Mouse (Mus musculus) C2C12 (cell line): ENCODE data around the gene Tiprl. TPM values are rescaled to one million over a fixed set of nuclear protein-coding genes. Genes with fewer than 3 reads are reported as not detected.
A peak's percentile ranks its signal among the peaks of the same experiment; 100 is the strongest.

Experiments
- H3K27me3 ChIP-seq: one replicate; pipeline ENCODE4 v1.6.1; 2011; ENCODE audit not compliant: control insufficient read depth, insufficient read depth, insufficient read length
- H3K36me3 ChIP-seq: one replicate; pipeline ENCODE4 v1.6.1; 2011; ENCODE audit not compliant: control insufficient read depth, insufficient read depth
- H3K4me3 ChIP-seq: one replicate; pipeline ENCODE4 v1.5.1; 2011; ENCODE audit warnings: mild to moderate bottlenecking, control low read depth; ENCODE audit not compliant: poor library complexity, insufficient read depth, severe bottlenecking
- H3K79me2 ChIP-seq: one replicate; pipeline ENCODE4 v1.6.1; 2011; ENCODE audit not compliant: control insufficient read depth, insufficient read depth
- H3K79me3 ChIP-seq: one replicate; pipeline ENCODE4 v1.6.1; 2011; ENCODE audit warnings: low read depth, control low read depth
- H3ac ChIP-seq: one replicate; pipeline ENCODE3; 2011; ENCODE audit warnings: low read depth; ENCODE audit not compliant: control insufficient read depth, insufficient read length
- CEBPB ChIP-seq: IDR thresholded peaks from one replicate; pipeline ENCODE4 v1.6.1; 2011; ENCODE audit warnings: low read depth, mild to moderate bottlenecking, control low read depth, moderate library complexity
- CTCF ChIP-seq: IDR thresholded peaks from one replicate; pipeline ENCODE4 v1.5.1; 2011; ENCODE audit not compliant: control insufficient read depth, insufficient read depth, insufficient read length
- FOSL1 ChIP-seq: IDR thresholded peaks from one replicate; pipeline ENCODE4 v1.8.0; 2011; ENCODE audit warnings: mild to moderate bottlenecking, low read length; ENCODE audit not compliant: poor library complexity, insufficient read depth, severe bottlenecking
- MAX ChIP-seq: IDR thresholded peaks from one replicate; pipeline ENCODE4 v1.6.1; 2011; ENCODE audit warnings: mild to moderate bottlenecking, control low read depth
- MYOD1 ChIP-seq: IDR thresholded peaks from one replicate; pipeline ENCODE4 v1.6.1; 2011; ENCODE audit warnings: low read depth; ENCODE audit not compliant: control insufficient read depth, insufficient read length
- MYOG ChIP-seq: IDR thresholded peaks from one replicate; pipeline ENCODE4 v1.6.1; 2011; ENCODE audit not compliant: control insufficient read depth, insufficient read length; ENCODE audit errors: extremely low read depth
- USF1 ChIP-seq: IDR thresholded peaks from one replicate; pipeline ENCODE4 v1.6.1; 2011; ENCODE audit warnings: low read depth, mild to moderate bottlenecking, control low read depth, moderate library complexity
- long read RNA-seq, 2 experiments: library from polyadenylated mRNA; unstranded; transcript quantifications; one replicate each; pipeline ENCODE4 v2.0.0; 2019 to 2020
- polyA plus RNA-seq: library from polyadenylated mRNA; unstranded; fragments of >200 nt; fragmentation: generic; extraction: Trizol; gene quantifications from one replicate; pipeline ENCODE4 v1.2.1, GENCODE M21; 2012; ENCODE audit warnings: missing spikeins

Tiprl gene
- 31.3 TPM for polyA plus RNA-seq
- long read RNA-seq, experiment 1, full-length matches to known transcripts: 123 of 137 reads
- long read RNA-seq, experiment 1, partial matches to known transcripts: 2 of 137 reads
- long read RNA-seq, experiment 1, other reads (novel, unspliced or antisense): 12 of 137 reads
- long read RNA-seq, experiment 2, full-length matches to known transcripts: 375 of 392 reads
- long read RNA-seq, experiment 2, partial matches to known transcripts: 0 of 392 reads
- long read RNA-seq, experiment 2, other reads (novel, unspliced or antisense): 17 of 392 reads

GRCm38 (mm10) chr1:165236321-165237298 lies at the start of gene Tiprl:
Gene Tiprl, minus strand, starts transcription at chr1:165236996.
- no peaks in the 10 kb centered on the region for H3K36me3 ChIP-seq
- TF ChIP-seq MYOD1 (no peak), USF1 (no peak), MAX (no peak), CTCF (no peak)
- peaks cover 52% of the 10 kb centered on the region for H3K79me2 ChIP-seq
- peaks cover 48% of the 10 kb centered on the region for H3K79me3 ChIP-seq
- H3ac ChIP-seq: peak within 1 kb of the TSS; percentile 85
- no peaks in the 10 kb centered on the region for H3K27me3 ChIP-seq
- H3K4me3 ChIP-seq: peak within 1 kb of the TSS; percentile 74

DNA sequence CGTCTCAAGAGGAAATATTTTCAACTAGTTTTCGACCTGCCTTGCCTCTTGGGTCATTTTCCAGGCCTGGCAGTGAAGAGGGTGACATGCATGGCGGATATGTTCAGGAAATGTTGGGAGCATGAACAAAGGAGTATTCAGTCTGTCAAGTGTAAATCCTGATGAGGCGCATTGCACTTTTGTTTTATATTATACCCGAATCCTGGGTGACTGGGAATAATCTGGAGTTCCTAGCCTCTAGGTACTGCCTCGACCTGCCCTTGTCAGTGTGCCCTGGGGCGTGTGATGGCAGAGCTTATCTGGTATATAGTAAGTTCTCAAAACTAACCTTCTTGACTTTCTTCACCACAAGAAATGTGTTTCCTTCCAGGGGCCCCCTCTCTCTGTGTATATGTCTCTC lies 47.3 kb upstream of the Tiprl start:
- TF ChIP-seq MAX (no peak), USF1 (no peak), CTCF (no peak), MYOD1 (no peak), MYOG (no peak), CEBPB (no peak), FOSL1 (no peak)
- Histone ChIP-seq H3K79me3 (no peaks in the 10 kb centered on the region), H3K4me3 (no peak overlapping the region), H3K79me2 (no peaks in the 10 kb centered on the region), H3K36me3 (no peaks in the 10 kb centered on the region), H3ac (no peak overlapping the region), H3K27me3 (no peaks in the 10 kb centered on the region)

- Histone ChIP-seq H3K79me2 (no peaks in the 10 kb centered on the region), H3K36me3 (no peaks in the 10 kb centered on the region), H3K27me3 (no peaks in the 10 kb centered on the region), H3K79me3 (no peaks in the 10 kb centered on the region), H3ac (no peak overlapping the region), H3K4me3 (no peak overlapping the region)
- TF ChIP-seq CEBPB (no peak), CTCF (no peak), FOSL1 (no peak), MYOD1 (no peak), USF1 (no peak)
Observed at GRCm38 (mm10) chr1:165282967-165283345, 46.2 kb upstream of the Tiprl start.

DNA sequence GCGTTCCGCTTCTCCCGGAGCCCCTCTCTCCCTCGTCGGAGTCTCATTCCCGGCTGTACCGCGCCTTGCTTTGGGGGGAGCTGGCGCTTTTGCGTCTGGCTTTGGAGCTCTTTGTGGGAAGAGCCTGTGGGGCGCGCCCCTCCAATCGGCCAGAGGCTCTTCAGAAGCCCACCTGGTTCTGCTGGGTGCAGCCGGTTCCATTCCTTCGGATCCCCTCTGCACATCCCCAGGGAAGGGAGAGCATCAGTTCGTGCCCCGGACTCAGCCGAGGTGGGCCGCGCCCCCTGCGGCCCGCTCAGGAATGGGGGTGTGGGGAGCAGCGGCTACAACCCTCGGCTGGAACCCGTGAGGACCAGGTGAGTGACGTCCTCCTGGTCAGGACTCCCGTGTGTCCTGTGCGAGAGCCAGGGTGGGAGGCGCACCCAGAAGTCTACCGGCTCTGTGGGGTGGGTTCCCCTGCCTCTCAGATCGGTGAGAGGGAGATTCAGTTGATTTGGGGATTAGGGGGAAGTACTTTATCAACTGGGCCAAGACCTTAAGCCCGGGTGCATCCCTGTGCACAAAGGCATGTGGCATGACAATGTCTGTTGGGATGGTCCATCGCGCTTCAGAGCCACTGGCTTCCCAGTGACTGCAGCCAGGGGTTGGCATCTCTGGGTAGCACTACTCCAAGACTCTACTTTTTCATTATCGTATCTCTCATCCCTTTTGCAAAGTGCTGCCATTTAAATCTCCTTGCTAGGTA lies 45.6 kb upstream of the Tiprl start:
- Histone ChIP-seq H3ac (peak overlapping the region; percentile 85), H3K36me3 (no peaks in the 10 kb centered on the region), H3K79me2 (no peaks in the 10 kb centered on the region), H3K27me3 (no peaks in the 10 kb centered on the region), H3K4me3 (peak overlapping the region; percentile 50), H3K79me3 (no peaks in the 10 kb centered on the region)
- no peak for TF ChIP-seq CEBPB
- TF ChIP-seq FOSL1: no peak
- TF ChIP-seq MYOG: no peak
- TF ChIP-seq MYOD1: no peak
- no peak for TF ChIP-seq CTCF
- TF ChIP-seq USF1: no peak
- no peak for TF ChIP-seq MAX

DNA sequence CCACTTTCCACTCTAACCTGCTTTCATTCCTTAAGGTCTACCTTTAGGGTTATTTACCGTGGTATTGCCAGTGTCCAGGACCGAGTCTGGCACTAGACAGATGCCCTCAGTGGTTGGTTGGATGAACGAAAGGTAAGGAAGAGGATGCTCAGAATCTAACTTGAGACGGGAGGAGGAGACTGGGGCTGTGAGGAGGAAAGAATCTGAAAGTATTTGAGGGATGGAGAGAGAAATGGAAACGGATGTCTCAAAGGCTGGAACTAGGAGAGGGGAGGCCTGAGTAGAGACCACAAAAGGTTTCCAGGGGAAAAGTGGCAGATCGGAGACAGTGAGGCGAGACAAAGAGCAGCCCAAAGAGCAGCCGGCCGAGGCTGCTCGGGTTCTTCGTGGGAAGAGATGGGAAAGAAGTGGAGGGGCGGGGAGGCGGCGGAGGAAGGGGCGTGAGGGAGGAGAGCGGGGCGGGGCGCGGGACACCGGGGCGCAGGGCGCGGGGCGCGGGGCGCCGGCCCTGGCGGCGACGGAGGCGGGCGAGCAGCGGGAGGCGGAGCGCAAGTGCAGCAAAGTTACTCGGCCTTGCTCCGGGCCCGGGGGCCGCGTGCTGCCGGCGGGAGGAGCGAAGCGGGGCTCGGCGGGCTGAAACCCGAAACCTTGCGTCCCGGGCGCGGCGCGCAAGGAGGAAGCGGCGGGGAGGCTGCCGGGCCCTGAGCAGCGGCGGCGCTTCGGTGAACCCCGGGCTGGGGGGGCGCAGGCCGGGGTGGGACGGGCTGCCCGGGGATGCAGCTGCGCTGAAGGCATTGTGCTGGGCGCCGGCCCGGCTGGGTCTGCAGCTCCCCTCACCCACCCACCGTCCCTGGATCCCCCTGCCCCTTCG lies 44.8 kb upstream of the Tiprl start:
- H3K79me2 ChIP-seq: no peaks in the 10 kb centered on the region

More for the DNA sequence above, 44.8 kb upstream of the Tiprl start:
- Histone ChIP-seq H3ac (peak overlapping the region; percentile 85), H3K36me3 (no peaks in the 10 kb centered on the region), H3K4me3 (peak overlapping the region; percentile 50), H3K79me3 (no peaks in the 10 kb centered on the region), H3K27me3 (no peaks in the 10 kb centered on the region)
- no peak for TF ChIP-seq MYOD1
- TF ChIP-seq FOSL1: no peak
- peak; percentile 65 for TF ChIP-seq MAX
- no peak for TF ChIP-seq MYOG
- no peak for TF ChIP-seq CEBPB
